8 mouse cellular contexts compared by ENCODE assay signal in the genomic region with DNA sequence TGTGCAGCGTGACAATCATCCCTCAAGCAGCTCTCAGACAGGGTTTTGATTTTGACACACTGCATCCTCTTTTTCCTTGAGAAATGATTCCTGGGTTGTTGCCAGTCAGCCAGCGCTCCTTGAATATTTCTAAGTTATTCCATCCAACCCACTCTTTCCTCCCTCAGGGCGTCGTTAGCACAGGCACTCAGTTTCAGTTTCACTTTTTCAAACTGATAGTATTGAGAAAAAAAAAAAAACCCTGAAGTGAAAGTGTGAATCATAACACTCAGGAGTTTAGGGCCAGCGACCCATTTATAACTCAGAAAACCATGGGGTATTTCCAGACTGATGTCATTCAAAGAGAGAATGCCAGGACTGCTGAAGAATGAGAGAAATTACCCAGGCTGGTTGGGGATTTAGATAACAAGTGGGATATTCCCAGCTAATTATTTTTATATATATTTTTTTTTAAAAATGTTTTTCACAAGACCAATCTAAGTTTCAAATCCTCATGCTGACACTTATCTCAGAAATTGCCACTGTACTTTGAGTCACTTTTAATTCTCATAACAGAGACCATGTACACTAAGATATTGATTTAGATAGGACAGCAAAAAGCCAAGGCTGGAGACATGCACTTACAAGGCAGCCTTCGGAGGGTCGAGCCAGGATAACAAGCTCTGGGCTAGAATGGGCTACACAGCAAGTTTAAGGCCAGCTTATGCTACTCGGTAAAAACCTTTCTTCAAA.
DNase-seq lines count a peak whose midpoint lies in the region; ATAC-seq and TF ChIP-seq lines count a peak whose summit lies in the region.

No protein-coding gene starts in this region.

- H3K79me2 ChIP-seq in CH12.LX (replicated peaks; ENCODE audit: control insufficient read depth, extremely low read depth, insufficient read depth, poor library complexity, severe bottlenecking), result peaks cover 4% of the 10 kb centered on the region; the same call in 1 of the 2 replicates

- TF ChIP-seq POLR2A in CH12.LX (IDR thresholded peaks at IDR 0.05; ENCODE audit: low read depth, low read length), result no peak

- peak overlapping the region; percentile 99 for H3K27ac ChIP-seq in CH12.LX (ENCODE audit: insufficient read depth, low read depth)
- H3K27ac ChIP-seq in forebrain, embryonic 16.5 days (ENCODE audit: low read length), result no peak overlapping the region
- no peak overlapping the region for H3K27ac ChIP-seq in intestine, embryonic 14.5 days (ENCODE audit: low read depth)
- no peak overlapping the region for H3K27ac ChIP-seq in liver, embryonic 12.5 days

- 44% methylated on average over 8 of the region's 8 CpGs for WGBS in forebrain, embryonic 16.5 days
- WGBS in intestine, embryonic 14.5 days, result 61% methylated on average over 8 of the region's 8 CpGs
- 48% methylated on average over 8 of the region's 8 CpGs for WGBS in liver, embryonic 12.5 days (ENCODE audit: insufficient replicate concordance)

- H3K4me3 ChIP-seq in CH12.LX (replicated peaks in 1 of 3; ENCODE audit: low read depth in 2 of 3, low read length in 2 of 3, poor library complexity in 1 of 3), result peak overlapping the region in 2 of 3 experiments; percentile 24 to 28
- no peak overlapping the region for H3K4me3 ChIP-seq in forebrain, embryonic 16.5 days (replicated peaks; ENCODE audit: low read length)
- no peak overlapping the region for H3K4me3 ChIP-seq in intestine, embryonic 14.5 days (ENCODE audit: low read depth, low read length)
- H3K4me3 ChIP-seq in liver, embryonic 12.5 days, result peak overlapping the region; percentile 1; the same call in 1 of the 2 replicates

- peak overlapping the region; percentile 98 for H3K4me2 ChIP-seq in CH12.LX (ENCODE audit: insufficient read depth, low read depth, poor library complexity, severe bottlenecking)
- peak overlapping the region; percentile 25; the same call in 1 of the 2 replicates for H3K4me2 ChIP-seq in forebrain, embryonic 16.5 days (ENCODE audit: low read length)
- H3K4me2 ChIP-seq in intestine, embryonic 14.5 days (ENCODE audit: low read length), result peak overlapping the region; percentile 15
- H3K4me2 ChIP-seq in liver, embryonic 12.5 days, result 0 out of 2 replicates have a peak overlapping the region, but pooled peaks have one; percentile 28

- peaks cover 8 to 69% of the 10 kb centered on the region in 2 experiments for H3K4me1 ChIP-seq in CH12.LX (ENCODE audit: control insufficient read depth in 1 of 2, insufficient read depth in 2 of 2)
- peaks cover 2% of the 10 kb centered on the region; the same call in 1 of the 2 replicates for H3K4me1 ChIP-seq in forebrain, embryonic 16.5 days (replicated peaks; ENCODE audit: control insufficient read depth, insufficient read depth, low read length)
- no peaks in the 10 kb centered on the region for H3K4me1 ChIP-seq in intestine, embryonic 14.5 days (replicated peaks; ENCODE audit: control insufficient read depth, insufficient read depth, low read length)
- H3K4me1 ChIP-seq in liver, embryonic 12.5 days, result no peaks in the 10 kb centered on the region

- in situ Hi-C loops in CH12.LX (cut with MboI; ENCODE audit: low pct_ligation_motif_present, low pct_unique_long_range_greater_than_20kb, low sequenced_read_pairs), result no loop called here

- dilution Hi-C loops in CH12.LX (cut with MboI; ENCODE audit: extremely low pct_ligation_motif_present, extremely low pct_unique_long_range_greater_than_20kb, low sequenced_read_pairs), result no loop called here

- peak; percentile 28 for TF ChIP-seq RAD21 in CH12.LX (IDR thresholded peaks at IDR 0.05; ENCODE audit: low read depth, low read length)

- TF ChIP-seq CTCF in CH12.LX (conservative IDR thresholded peaks at IDR 0.05 in 1 of 2, IDR thresholded peaks at IDR 0.05 in 1 of 2; ENCODE audit: low read depth in 2 of 2, low read length in 2 of 2), result no peak

- H3K27me3 ChIP-seq in CH12.LX (replicated peaks), result no peaks in the 10 kb centered on the region
- H3K27me3 ChIP-seq in forebrain, embryonic 16.5 days (replicated peaks; ENCODE audit: control insufficient read depth, insufficient read depth, low read length), result no peaks in the 10 kb centered on the region
- H3K27me3 ChIP-seq in intestine, embryonic 14.5 days (replicated peaks; ENCODE audit: control insufficient read depth, insufficient read depth, low read length), result no peaks in the 10 kb centered on the region
- no peaks in the 10 kb centered on the region for H3K27me3 ChIP-seq in liver, embryonic 12.5 days (replicated peaks)

- H3K36me3 ChIP-seq in CH12.LX (replicated peaks in 1 of 2; ENCODE audit: control insufficient read depth in 1 of 2, insufficient read depth in 1 of 2, low read length in 1 of 2), result no peaks in the 10 kb centered on the region
- no peaks in the 10 kb centered on the region for H3K36me3 ChIP-seq in forebrain, embryonic 16.5 days (ENCODE audit: control insufficient read depth, insufficient read depth)
- H3K36me3 ChIP-seq in intestine, embryonic 14.5 days (ENCODE audit: control insufficient read depth, insufficient read depth, low read length), result no peaks in the 10 kb centered on the region
- H3K36me3 ChIP-seq in liver, embryonic 12.5 days, result no peaks in the 10 kb centered on the region

- peak; percentile 22 for DNase-seq in gastrocnemius, adult 18-20 months (ENCODE audit: low spot score)
- DNase-seq in gastrocnemius, postnatal 4 days (ENCODE audit: low spot score in 2 of 2), result no peak
- peak; percentile 95 for DNase-seq in CH12.LX (ENCODE audit: extremely low read depth)
- peak; percentile 50 for DNase-seq in intestine, embryonic 14.5 days (ENCODE audit: low spot score)
- peak; percentile 44 to 46 for DNase-seq in right cerebral cortex, postnatal 10 days (ENCODE audit: low spot score in 2 of 2)
- DNase-seq in cerebellum, postnatal 36 days, result no peak

- TF ChIP-seq EP300 in CH12.LX (IDR thresholded peaks at IDR 0.05; ENCODE audit: low read length), result peak; percentile 100

- peak overlapping the region; percentile 86 for H3K9ac ChIP-seq in CH12.LX (ENCODE audit: insufficient read depth, low read depth)
- H3K9ac ChIP-seq in forebrain, embryonic 16.5 days (replicated peaks; ENCODE audit: low read depth, low read length), result no peak overlapping the region
- H3K9ac ChIP-seq in intestine, embryonic 14.5 days (ENCODE audit: low read length), result no peak overlapping the region
- H3K9ac ChIP-seq in liver, embryonic 12.5 days, result no peak overlapping the region

- H3K9me3 ChIP-seq in CH12.LX (replicated peaks; ENCODE audit: low read length), result peaks cover 16% of the 10 kb centered on the region
- H3K9me3 ChIP-seq in forebrain, embryonic 16.5 days (ENCODE audit: control insufficient read depth, low read length), result no peaks in the 10 kb centered on the region
- no peaks in the 10 kb centered on the region for H3K9me3 ChIP-seq in intestine, embryonic 14.5 days (ENCODE audit: control insufficient read depth, low read length)
- no peaks in the 10 kb centered on the region for H3K9me3 ChIP-seq in liver, embryonic 12.5 days (replicated peaks)

- ATAC-seq in forebrain, embryonic 16.5 days, result peak; percentile 61
- no peak for ATAC-seq in intestine, embryonic 14.5 days (replicated peaks; ENCODE audit: low FRiP score, low TSS enrichment, low read depth)
- ATAC-seq in liver, embryonic 12.5 days, result no peak

TF ChIP-seq in CH12.LX, 34 proteins besides CTCF, POLR2A, EP300 and RAD21 (continues in another document):
- TF ChIP-seq JUND (conservative IDR thresholded peaks at IDR 0.05; ENCODE audit: low read depth, low read length) (peak; percentile 99), ZMIZ1 (IDR thresholded peaks at IDR 0.05; ENCODE audit: low read depth, low read length) (peak; percentile 73; the same call in 1 of the 2 replicates), PAX5 (IDR thresholded peaks at IDR 0.05; ENCODE audit: low read length) (no peak), SIN3A (IDR thresholded peaks at IDR 0.05; ENCODE audit: low read length) (peak; percentile 100), NRF1 (IDR thresholded peaks at IDR 0.05; ENCODE audit: low read depth, low read length) (no peak), MXI1 (IDR thresholded peaks at IDR 0.05; ENCODE audit: low read depth, low read length) (no peak), GABPA (IDR thresholded peaks at IDR 0.05; ENCODE audit: insufficient replicate concordance, low read depth, low read length) (no peak), MAFK (IDR thresholded peaks at IDR 0.05; ENCODE audit: insufficient replicate concordance, low read length) (peak; percentile 90), BHLHE40 (IDR thresholded peaks at IDR 0.05; ENCODE audit: low read depth, low read length) (peak; percentile 95), NELFE (IDR thresholded peaks at IDR 0.05; ENCODE audit: low read depth, low read length) (no peak), TCF12 (IDR thresholded peaks at IDR 0.05; ENCODE audit: low read depth, low read length) (peak; percentile 100), USF2 (conservative IDR thresholded peaks at IDR 0.05; ENCODE audit: low read depth, low read length) (no peak), E2F4 (IDR thresholded peaks at IDR 0.05; ENCODE audit: insufficient replicate concordance, low read depth, low read length) (peak; percentile 78; the same call in 1 of the 2 replicates), TBP (conservative IDR thresholded peaks at IDR 0.05; ENCODE audit: low read depth, low read length) (peak; percentile 76; the same call in 1 of the 2 replicates), MEF2A (IDR thresholded peaks at IDR 0.05; ENCODE audit: borderline replicate concordance, low read depth, low read length) (peak; percentile 100), ETS1 (conservative IDR thresholded peaks at IDR 0.05; ENCODE audit: low read depth, low read length) (peak; percentile 100), HCFC1 (IDR thresholded peaks at IDR 0.05; ENCODE audit: low read depth, low read length) (peak; percentile 63), ZNF384 (IDR thresholded peaks at IDR 0.05; ENCODE audit: low read depth, low read length) (peak; percentile 99), MYC (IDR thresholded peaks at IDR 0.05; ENCODE audit: low read depth, low read length) (peak; percentile 87), JUN (IDR thresholded peaks at IDR 0.05; ENCODE audit: insufficient read depth, low read depth, low read length) (peak; percentile 100), KAT2A (IDR thresholded peaks at IDR 0.05; ENCODE audit: insufficient replicate concordance, low read length) (peak; percentile 80; the same call in 1 of the 2 replicates), UBTF (IDR thresholded peaks at IDR 0.05; ENCODE audit: low read depth, low read length) (peak; percentile 11; the same call in 1 of the 2 replicates), USF1 (IDR thresholded peaks at IDR 0.05; ENCODE audit: low read depth, low read length) (no peak), MAZ (IDR thresholded peaks at IDR 0.05; ENCODE audit: low read depth, low read length) (peak; percentile 96), RCOR1 (conservative IDR thresholded peaks at IDR 0.05; ENCODE audit: low read depth, low read length) (peak; percentile 100), SMC3 (IDR thresholded peaks at IDR 0.05; ENCODE audit: low read depth, low read length) (peak; percentile 16), CHD2 (IDR thresholded peaks at IDR 0.05; ENCODE audit: low read length) (peak; percentile 98), ZC3H11A (IDR thresholded peaks at IDR 0.05; ENCODE audit: low read depth, low read length) (no peak)

Comparison
In these comparisons a context has a peak if more than half of its experiments do, and no peak if none do; other contexts are left out.
1. DNase-seq: peak in gastrocnemius, adult 18-20 months (single experiment), CH12.LX (single experiment), intestine, embryonic 14.5 days (single experiment) and right cerebral cortex, postnatal 10 days (2 of 2); none in gastrocnemius, postnatal 4 days (0 of 2) and cerebellum, postnatal 36 days (0 of 2).
2. H3K4me2 ChIP-seq: peak in every context shown above with its lines; median percentile 98 in CH12.LX; 28 in liver, embryonic 12.5 days; 25 in forebrain, embryonic 16.5 days; 15 in intestine, embryonic 14.5 days.
3. H3K4me3 ChIP-seq: peak in CH12.LX (2 of 3) and liver, embryonic 12.5 days (single experiment); none in forebrain, embryonic 16.5 days (single experiment) and intestine, embryonic 14.5 days (single experiment).